In the genomic region with DNA sequence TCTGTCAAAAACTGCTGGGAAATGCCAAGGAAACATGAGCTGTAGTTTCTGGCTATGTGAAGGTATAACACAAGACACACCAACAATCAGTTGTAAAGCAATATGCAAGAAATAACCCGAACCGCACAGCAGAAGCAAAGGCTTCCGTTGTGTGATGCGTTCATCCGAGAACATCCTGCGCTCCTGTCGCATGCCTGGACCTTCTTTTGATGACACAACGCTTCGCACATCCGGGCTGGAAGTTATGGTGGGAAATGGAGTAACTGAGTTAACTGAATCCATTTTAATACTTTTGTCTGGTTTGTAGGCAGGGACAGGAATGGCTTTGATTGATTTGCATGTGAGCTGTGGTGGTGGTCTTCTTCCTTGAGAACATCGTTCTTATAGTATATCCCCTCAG, we compare ENCODE assay signal across 18 mouse cellular contexts.
DNase-seq lines count a peak whose midpoint lies in the region; ATAC-seq and TF ChIP-seq lines count a peak whose summit lies in the region.
"Had no signal": no experiment of that assay in that cellular context is flagged by ENCODE, and none has a peak within 500 bp of the region (broad histone marks: within the 10 kb centered on the region; RNA-seq: fewer than 3 reads in every experiment).

No protein-coding gene starts in this region.

- DNase-seq in embryonic facial prominence, embryonic 10.5 days (ENCODE audit: low spot score), result no peak
- no peak for DNase-seq in kidney, adult 2 months
- no peak for DNase-seq in lung, postnatal 0 days (ENCODE audit: low spot score)
- no peak for DNase-seq in lung, adult 18-20 months
- DNase-seq: adrenal gland, postnatal 25 days; cerebellum, adult 8-10 months; heart, postnatal 36 days; kidney, adult 9 months; lung, adult 2 months had no signal

- peaks cover 90% of the 10 kb centered on the region for H3K4me1 ChIP-seq in embryonic facial prominence, embryonic 13.5 days
- H3K4me1 ChIP-seq in embryonic facial prominence, embryonic 10.5 days, result peaks cover 56% of the 10 kb centered on the region
- H3K4me1 ChIP-seq in kidney, adult 2 months (ENCODE audit: control insufficient read depth, insufficient read depth, low read length), result peaks cover 45% of the 10 kb centered on the region
- H3K4me1 ChIP-seq in kidney, embryonic 14.5 days (ENCODE audit: control insufficient read depth, insufficient read depth, low read length), result peaks cover 64% of the 10 kb centered on the region
- H3K4me1 ChIP-seq in lung, postnatal 0 days (ENCODE audit: insufficient read depth, low read depth, low read length), result peaks cover 42% of the 10 kb centered on the region
- 0 out of 2 replicates have a peak, but pooled peaks cover 11% of the 10 kb centered on the region for H3K4me1 ChIP-seq in intestine, postnatal 0 days (replicated peaks; ENCODE audit: control insufficient read depth, insufficient read depth, low read length)

- peak overlapping the region; percentile 0 for H3K4me3 ChIP-seq in embryonic facial prominence, embryonic 13.5 days
- no peak overlapping the region for H3K4me3 ChIP-seq in embryonic facial prominence, embryonic 10.5 days
- H3K4me3 ChIP-seq in kidney, adult 2 months (ENCODE audit: insufficient read depth, low read depth, low read length), result no peak overlapping the region
- H3K4me3 ChIP-seq in kidney, embryonic 14.5 days (ENCODE audit: low read length), result no peak overlapping the region
- H3K4me3 ChIP-seq in lung, postnatal 0 days (ENCODE audit: low read depth, low read length), result no peak overlapping the region
- peak overlapping the region; percentile 86 for H3K4me3 ChIP-seq in myocyte
- H3K4me3 ChIP-seq in intestine, postnatal 0 days (ENCODE audit: low read depth, low read length), result no peak overlapping the region
- H3K4me3 ChIP-seq: forebrain, embryonic 13.5 days; megakaryocyte, embryonic 14.5 days; stomach, embryonic 15.5 days had no signal

- H3K27me3 ChIP-seq in embryonic facial prominence, embryonic 13.5 days, result no peaks in the 10 kb centered on the region
- no peaks in the 10 kb centered on the region for H3K27me3 ChIP-seq in embryonic facial prominence, embryonic 10.5 days (replicated peaks; ENCODE audit: low read depth, poor library complexity, severe bottlenecking)
- H3K27me3 ChIP-seq in kidney, adult 2 months (replicated peaks; ENCODE audit: control insufficient read depth, insufficient read depth, low read length), result no peaks in the 10 kb centered on the region
- H3K27me3 ChIP-seq in kidney, embryonic 14.5 days (ENCODE audit: control insufficient read depth, insufficient read depth, low read length), result no peaks in the 10 kb centered on the region
- no peaks in the 10 kb centered on the region for H3K27me3 ChIP-seq in lung, postnatal 0 days (replicated peaks; ENCODE audit: insufficient read depth, low read length)
- no peaks in the 10 kb centered on the region for H3K27me3 ChIP-seq in myocyte (ENCODE audit: control insufficient read depth, insufficient read depth, insufficient read length)
- H3K27me3 ChIP-seq in intestine, postnatal 0 days (replicated peaks; ENCODE audit: control insufficient read depth, insufficient read depth, low read length), result no peaks in the 10 kb centered on the region
- H3K27me3 ChIP-seq: forebrain, embryonic 13.5 days; stomach, embryonic 15.5 days had no signal

- no peak for TF ChIP-seq EP300 in lung, postnatal 0 days (IDR thresholded peaks at IDR 0.05)

- no peaks in the 10 kb centered on the region for H3K9me3 ChIP-seq in embryonic facial prominence, embryonic 13.5 days
- no peaks in the 10 kb centered on the region for H3K9me3 ChIP-seq in embryonic facial prominence, embryonic 10.5 days
- H3K9me3 ChIP-seq in kidney, embryonic 14.5 days (ENCODE audit: control insufficient read depth, low read length), result no peaks in the 10 kb centered on the region
- no peaks in the 10 kb centered on the region for H3K9me3 ChIP-seq in lung, postnatal 0 days (ENCODE audit: low read length)
- H3K9me3 ChIP-seq in intestine, postnatal 0 days (ENCODE audit: control insufficient read depth), result no peaks in the 10 kb centered on the region
- H3K9me3 ChIP-seq: forebrain, embryonic 13.5 days; megakaryocyte, embryonic 14.5 days; stomach, embryonic 15.5 days had no signal

- peak overlapping the region; percentile 86 for H3K27ac ChIP-seq in embryonic facial prominence, embryonic 13.5 days
- H3K27ac ChIP-seq in embryonic facial prominence, embryonic 10.5 days (replicated peaks), result no peak overlapping the region
- peak overlapping the region; percentile 36 for H3K27ac ChIP-seq in kidney, adult 2 months (ENCODE audit: insufficient read depth, low read depth, low read length)
- H3K27ac ChIP-seq in kidney, embryonic 14.5 days (ENCODE audit: low read depth, low read length), result no peak overlapping the region
- H3K27ac ChIP-seq in lung, postnatal 0 days (ENCODE audit: low read length), result 0 out of 2 replicates have a peak overlapping the region, but pooled peaks have one; percentile 20
- H3K27ac ChIP-seq in intestine, postnatal 0 days (ENCODE audit: low read depth, low read length), result no peak overlapping the region
- H3K27ac ChIP-seq: forebrain, embryonic 13.5 days; hindbrain, postnatal 0 days; stomach, embryonic 15.5 days had no signal

- peaks cover 21% of the 10 kb centered on the region for H3K36me3 ChIP-seq in embryonic facial prominence, embryonic 13.5 days
- H3K36me3 ChIP-seq in embryonic facial prominence, embryonic 10.5 days (replicated peaks), result peaks cover 37% of the 10 kb centered on the region
- peaks cover 1% of the 10 kb centered on the region; the same call in 1 of the 2 replicates for H3K36me3 ChIP-seq in kidney, adult 2 months (ENCODE audit: control insufficient read depth, insufficient read depth, low read length)
- H3K36me3 ChIP-seq in kidney, embryonic 14.5 days (ENCODE audit: control insufficient read depth, insufficient read depth, low read length), result peaks cover 17% of the 10 kb centered on the region; the same call in 1 of the 2 replicates
- H3K36me3 ChIP-seq in lung, postnatal 0 days (ENCODE audit: insufficient read depth, low read length), result no peaks in the 10 kb centered on the region
- peaks cover 20% of the 10 kb centered on the region for H3K36me3 ChIP-seq in myocyte (ENCODE audit: control insufficient read depth, insufficient read depth)
- peaks cover 13% of the 10 kb centered on the region; the same call in 1 of the 2 replicates for H3K36me3 ChIP-seq in intestine, postnatal 0 days (ENCODE audit: control insufficient read depth, insufficient read depth)

- H3K79me2 ChIP-seq in myocyte (ENCODE audit: control insufficient read depth, insufficient read depth), result peaks cover 99% of the 10 kb centered on the region

- 71% methylated on average over 11 of the region's 11 CpGs for WGBS in embryonic facial prominence, embryonic 13.5 days
- whole genome bisulfite sequencing in embryonic facial prominence, embryonic 10.5 days, result 95% methylated on average over 11 of the region's 11 CpGs
- 54% methylated on average over 11 of the region's 11 CpGs for WGBS in kidney, adult 2 months
- 89% methylated on average over 11 of the region's 11 CpGs for WGBS in kidney, embryonic 14.5 days
- 83% methylated on average over 11 of the region's 11 CpGs for WGBS in lung, postnatal 0 days
- 95% methylated on average over 11 of the region's 11 CpGs for WGBS in intestine, postnatal 0 days

- TF ChIP-seq CTCF in kidney, adult 2 months (conservative IDR thresholded peaks at IDR 0.05; ENCODE audit: insufficient read depth, insufficient read length, low read depth, low read length), result no peak
- TF ChIP-seq CTCF in lung, postnatal 0 days (IDR thresholded peaks at IDR 0.05), result no peak
- TF ChIP-seq CTCF in intestine, postnatal 0 days (IDR thresholded peaks at IDR 0.05; ENCODE audit: low read depth), result no peak

- ATAC-seq in embryonic facial prominence, embryonic 13.5 days (ENCODE audit: insufficient number of reproducible peaks, insufficient read depth, low FRiP score, low TSS enrichment, low read depth), result no peak
- ATAC-seq in kidney, embryonic 14.5 days (ENCODE audit: low FRiP score, low TSS enrichment), result no peak
- ATAC-seq in lung, postnatal 0 days, result no peak
- no peak for ATAC-seq in intestine, postnatal 0 days
- ATAC-seq: forebrain, embryonic 13.5 days; hindbrain, postnatal 0 days; midbrain, embryonic 16.5 days had no signal

- no peak overlapping the region for H3ac ChIP-seq in myocyte (ENCODE audit: control insufficient read depth, insufficient read length)

- peak overlapping the region; percentile 61 for H3K9ac ChIP-seq in embryonic facial prominence, embryonic 13.5 days
- H3K9ac ChIP-seq in kidney, embryonic 14.5 days (ENCODE audit: low read depth, low read length), result no peak overlapping the region
- H3K9ac ChIP-seq in lung, postnatal 0 days (replicated peaks; ENCODE audit: low read depth), result no peak overlapping the region
- no peak overlapping the region for H3K9ac ChIP-seq in intestine, postnatal 0 days (ENCODE audit: low read depth, low read length)
- H3K9ac ChIP-seq: forebrain, embryonic 13.5 days; stomach, embryonic 15.5 days had no signal

- H3K4me2 ChIP-seq in embryonic facial prominence, embryonic 13.5 days, result peak overlapping the region; percentile 82
- no peak overlapping the region; the same call in 1 of the 2 replicates for H3K4me2 ChIP-seq in kidney, embryonic 14.5 days (replicated peaks; ENCODE audit: low read depth, low read length)
- H3K4me2 ChIP-seq in lung, postnatal 0 days (replicated peaks; ENCODE audit: low read depth, low read length), result no peak overlapping the region
- H3K4me2 ChIP-seq in myocyte (ENCODE audit: low read depth), result peak overlapping the region; percentile 99
- H3K4me2 ChIP-seq in intestine, postnatal 0 days (replicated peaks; ENCODE audit: low read depth), result no peak overlapping the region
- H3K4me2 ChIP-seq: forebrain, embryonic 13.5 days; stomach, embryonic 15.5 days had no signal

- TF ChIP-seq POLR2A in kidney, adult 2 months (IDR thresholded peaks at IDR 0.05; ENCODE audit: low read depth, low read length), result no peak
- peak; percentile 37 for TF ChIP-seq POLR2A in myocyte (IDR thresholded peaks at IDR 0.05; ENCODE audit: insufficient read length, low read depth)

TF ChIP-seq in myocyte, 11 proteins besides CTCF, POLR2A, EP300 and RAD21:
- TF ChIP-seq POLR2AphosphoS2 (IDR thresholded peaks at IDR 0.05; ENCODE audit: insufficient read length, low read depth), result peak; percentile 44
- TF ChIP-seq TCF12 (IDR thresholded peaks at IDR 0.05; ENCODE audit: insufficient read depth, poor library complexity, severe bottlenecking), result no peak
- TF ChIP-seq CEBPB (IDR thresholded peaks at IDR 0.05; ENCODE audit: insufficient read depth, poor library complexity, severe bottlenecking), result no peak

Comparison
In these comparisons a context has a peak if more than half of its experiments do, and no peak if none do; other contexts are left out.
1. H3K27ac ChIP-seq: peak in embryonic facial prominence, embryonic 13.5 days (single experiment), kidney, adult 2 months (single experiment) and lung, postnatal 0 days (single experiment); none in embryonic facial prominence, embryonic 10.5 days (single experiment), kidney, embryonic 14.5 days (single experiment) and intestine, postnatal 0 days (single experiment).
2. H3K4me3 ChIP-seq: peak in embryonic facial prominence, embryonic 13.5 days (single experiment) and myocyte (single experiment); none in embryonic facial prominence, embryonic 10.5 days (single experiment), kidney, adult 2 months (single experiment), kidney, embryonic 14.5 days (single experiment), lung, postnatal 0 days (single experiment) and intestine, postnatal 0 days (single experiment).
3. H3K4me2 ChIP-seq: peak in embryonic facial prominence, embryonic 13.5 days (single experiment) and myocyte (single experiment); none in kidney, embryonic 14.5 days (single experiment), lung, postnatal 0 days (single experiment) and intestine, postnatal 0 days (single experiment).